Mouse (Mus musculus): ENCODE measurements around the gene Abhd13. TPM values are rescaled to one million over a fixed set of nuclear protein-coding genes. Genes with fewer than 3 reads are reported as not detected.

Gene Abhd13
- polyA plus RNA-seq, 1 experiment from 2014 or later = 17.6 TPM

DNA sequence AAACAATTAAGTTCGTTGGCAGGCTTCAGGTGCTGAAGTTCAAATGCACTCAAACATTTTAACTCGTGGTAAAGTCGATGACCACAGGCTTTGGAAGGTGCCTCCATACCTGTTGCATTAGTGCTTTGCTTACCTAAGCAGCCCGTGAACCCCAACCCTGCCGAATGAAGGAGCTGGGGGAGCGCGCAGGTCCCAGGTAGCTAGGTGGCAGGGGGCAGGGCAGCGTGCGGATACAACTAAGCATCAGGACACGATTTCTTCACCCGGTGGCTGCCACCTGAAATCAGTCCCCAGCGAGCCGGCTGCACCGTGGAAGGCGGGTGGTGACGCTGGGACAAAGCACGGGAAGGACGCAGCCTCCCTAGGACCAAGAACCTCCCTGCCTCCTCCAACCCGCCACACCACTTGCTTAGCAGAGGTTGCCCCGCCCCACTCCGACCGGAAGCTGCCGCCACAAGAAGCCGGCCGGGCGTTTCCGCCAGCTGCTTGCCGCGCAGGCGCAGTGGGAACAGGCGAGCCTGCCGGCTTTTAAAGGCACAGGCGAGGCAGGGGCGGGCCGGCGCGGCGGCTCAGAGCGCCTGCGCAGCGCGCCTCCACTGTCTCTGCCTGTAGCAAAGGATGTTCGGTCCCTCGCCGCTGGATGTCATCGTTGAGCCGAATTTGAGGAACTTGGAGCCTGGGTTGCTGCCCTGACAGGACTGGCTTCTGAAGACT is 1.5 kb upstream of the Abhd13 start:
- Histone ChIP-seq H3K36me3 (peaks cover 26% of the 10 kb centered on the region), H3K9me3 (replicated peaks) (no peaks in the 10 kb centered on the region), H3K4me2 (peak overlapping the region; percentile 72), H3K27ac (ENCODE audit: poor library complexity, severe bottlenecking) (no peak overlapping the region), H3K9ac (peak overlapping the region; percentile 74), H3K27me3 (replicated peaks) (no peaks in the 10 kb centered on the region), H3K4me3 (peak overlapping the region; percentile 80), H3K4me1 (replicated peaks) (peaks cover 31% of the 10 kb centered on the region)
- ATAC-seq (ENCODE audit: insufficient number of reproducible peaks, low FRiP score) = peak; percentile 95
- WGBS = under 1% methylated on average over 47 of the region's 47 CpGs

DNA sequence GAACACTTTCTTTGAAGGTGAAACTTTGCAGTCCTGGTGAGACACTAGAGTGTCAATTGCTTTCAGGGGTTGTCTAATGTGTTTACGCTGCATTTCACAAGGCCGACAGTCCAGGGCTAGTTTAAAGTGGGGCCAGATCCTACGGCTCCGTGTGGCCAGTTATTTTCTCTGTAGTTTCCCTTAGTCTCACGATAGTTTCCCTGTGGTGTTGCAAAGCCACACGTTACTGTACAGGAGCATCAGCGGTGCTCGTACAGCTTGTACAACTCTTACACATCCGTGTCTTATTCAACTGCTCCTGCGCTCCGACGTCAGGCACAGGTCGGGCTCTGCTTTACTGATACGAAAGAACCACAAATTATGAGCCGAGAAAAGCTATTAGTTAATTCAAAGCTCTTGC is 491 bp upstream of the Abhd13 start:
- no peak for ATAC-seq (ENCODE audit: insufficient number of reproducible peaks, low FRiP score)
- H3K4me3 ChIP-seq = peak overlapping the region; percentile 100
- H3K9ac ChIP-seq = peak overlapping the region; percentile 99
- peak overlapping the region; percentile 80 for H3K4me2 ChIP-seq
- no peaks in the 10 kb centered on the region for H3K9me3 ChIP-seq (replicated peaks)
- peaks cover 31% of the 10 kb centered on the region for H3K4me1 ChIP-seq (replicated peaks)
- H3K27ac ChIP-seq (ENCODE audit: poor library complexity, severe bottlenecking) = peak overlapping the region; percentile 6; the same call in 1 of the 2 replicates
- 43% methylated on average over 15 of the region's 15 CpGs for WGBS
- no peaks in the 10 kb centered on the region for H3K27me3 ChIP-seq (replicated peaks)
- H3K36me3 ChIP-seq = peaks cover 16% of the 10 kb centered on the region

GRCm38 (mm10) chr8:9978475-9979230 is 1.1 kb downstream of the Abhd13 start:
- H3K9me3 ChIP-seq (replicated peaks) = no peaks in the 10 kb centered on the region
- H3K27ac ChIP-seq (ENCODE audit: poor library complexity, severe bottlenecking) = no peak overlapping the region
- H3K27me3 ChIP-seq (replicated peaks) = no peaks in the 10 kb centered on the region
- H3K4me2 ChIP-seq = peak overlapping the region; percentile 80
- peak overlapping the region; percentile 99 for H3K9ac ChIP-seq
- H3K4me3 ChIP-seq = peak overlapping the region; percentile 100
- ATAC-seq (ENCODE audit: insufficient number of reproducible peaks, low FRiP score) = no peak
- H3K36me3 ChIP-seq = peaks cover 8% of the 10 kb centered on the region
- H3K4me1 ChIP-seq (replicated peaks) = peaks cover 31% of the 10 kb centered on the region
- 46% methylated on average over 18 of the region's 18 CpGs for WGBS

GRCm38 (mm10) chr8:9979746-9980145 is 2.2 kb downstream of the Abhd13 start:
- H3K27ac ChIP-seq (ENCODE audit: poor library complexity, severe bottlenecking) = no peak overlapping the region
- no peak for ATAC-seq (ENCODE audit: insufficient number of reproducible peaks, low FRiP score)
- H3K9ac ChIP-seq = no peak overlapping the region
- peaks cover 31% of the 10 kb centered on the region for H3K4me1 ChIP-seq (replicated peaks)
- H3K9me3 ChIP-seq (replicated peaks) = no peaks in the 10 kb centered on the region
- no peak overlapping the region for H3K4me2 ChIP-seq
- H3K36me3 ChIP-seq = peaks cover 12% of the 10 kb centered on the region
- H3K27me3 ChIP-seq (replicated peaks) = no peaks in the 10 kb centered on the region
- 52% methylated on average over 1 of the region's 1 CpGs for WGBS
- no peak overlapping the region for H3K4me3 ChIP-seq

GRCm38 (mm10) chr8:9980188-9980587 is 2.7 kb downstream of the Abhd13 start:
- no peak overlapping the region for H3K9ac ChIP-seq
- no peak overlapping the region for H3K4me2 ChIP-seq
- no peaks in the 10 kb centered on the region for H3K27me3 ChIP-seq (replicated peaks)
- no peaks in the 10 kb centered on the region for H3K9me3 ChIP-seq (replicated peaks)
- no peak for ATAC-seq (ENCODE audit: insufficient number of reproducible peaks, low FRiP score)
- H3K27ac ChIP-seq (ENCODE audit: poor library complexity, severe bottlenecking) = no peak overlapping the region
- H3K4me3 ChIP-seq = no peak overlapping the region
- peaks cover 12% of the 10 kb centered on the region for H3K36me3 ChIP-seq
- H3K4me1 ChIP-seq (replicated peaks) = peaks cover 29% of the 10 kb centered on the region

- Histone ChIP-seq H3K27ac (ENCODE audit: poor library complexity, severe bottlenecking) (no peak overlapping the region), H3K4me1 (replicated peaks) (peaks cover 4% of the 10 kb centered on the region), H3K4me3 (no peak overlapping the region), H3K27me3 (replicated peaks) (peaks cover 13% of the 10 kb centered on the region; the same call in 1 of the 2 replicates), H3K9ac (no peak overlapping the region), H3K9me3 (replicated peaks) (no peaks in the 10 kb centered on the region), H3K4me2 (no peak overlapping the region), H3K36me3 (no peaks in the 10 kb centered on the region)
- no peak for ATAC-seq (ENCODE audit: insufficient number of reproducible peaks, low FRiP score)
- WGBS = 70% methylated on average over 7 of the region's 7 CpGs
Measured at GRCm38 (mm10) chr8:10004115-10004514, 26.6 kb downstream of the Abhd13 start.

DNA sequence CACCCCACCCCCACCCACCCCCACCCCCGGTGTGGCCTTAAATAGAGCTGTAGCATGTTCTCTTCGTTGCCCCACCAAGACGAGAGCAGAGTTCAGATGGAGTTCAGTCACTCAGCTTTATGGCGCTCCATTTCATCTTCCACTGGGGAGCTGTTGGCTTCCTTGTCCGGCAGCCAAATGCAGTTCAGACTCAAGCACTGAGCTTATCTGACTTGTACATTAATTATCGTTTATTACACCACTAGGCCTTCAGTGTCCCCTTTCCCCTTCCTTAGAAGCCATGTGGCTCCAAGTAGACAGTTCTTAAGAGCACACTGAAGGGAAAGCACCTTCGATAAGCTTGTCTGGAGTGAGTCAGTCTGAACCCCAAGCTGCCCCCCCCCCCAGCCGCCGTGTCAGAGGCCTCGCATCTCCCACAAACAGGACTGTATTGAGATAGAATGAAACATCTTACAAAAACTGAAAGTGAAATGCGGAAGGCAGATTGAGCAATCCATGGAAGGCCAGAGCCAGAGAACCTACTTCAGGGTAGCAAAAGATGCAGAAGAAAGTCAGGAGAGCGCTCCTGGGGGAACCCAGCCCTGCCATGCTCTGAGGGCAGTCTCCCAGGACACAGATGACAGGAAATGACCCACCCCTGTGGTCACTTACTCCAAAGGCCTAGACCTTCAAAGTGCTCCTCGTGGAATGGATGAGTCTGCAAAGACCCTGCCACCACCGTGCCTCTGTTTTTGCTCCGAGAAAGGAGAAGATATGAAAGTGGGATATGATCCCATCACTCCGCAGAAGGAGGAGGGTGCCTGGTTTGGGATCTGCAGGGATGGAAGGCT is 28.9 kb downstream of the Abhd13 start, which contains the start of gene Tnfsf13b:
Gene Tnfsf13b (plus strand): TSS at position 312 of the 830 bp plus-strand sequence.
- Histone ChIP-seq H3K4me2 (peak within 1 kb of the TSS; percentile 77), H3K4me1 (replicated peaks) (peaks cover 4% of the 10 kb centered on the region), H3K36me3 (no peaks in the 10 kb centered on the region), H3K9ac (peak within 1 kb of the TSS; percentile 26; the same call in 1 of the 2 replicates), H3K27me3 (replicated peaks) (peaks cover 13% of the 10 kb centered on the region; the same call in 1 of the 2 replicates), H3K9me3 (replicated peaks) (no peaks in the 10 kb centered on the region), H3K27ac (ENCODE audit: poor library complexity, severe bottlenecking) (no peak within 1 kb of the TSS), H3K4me3 (peak within 1 kb of the TSS; percentile 45)
- ATAC-seq (ENCODE audit: insufficient number of reproducible peaks, low FRiP score) = no peak
- WGBS = 57% methylated on average over 16 of the region's 16 CpGs

DNA sequence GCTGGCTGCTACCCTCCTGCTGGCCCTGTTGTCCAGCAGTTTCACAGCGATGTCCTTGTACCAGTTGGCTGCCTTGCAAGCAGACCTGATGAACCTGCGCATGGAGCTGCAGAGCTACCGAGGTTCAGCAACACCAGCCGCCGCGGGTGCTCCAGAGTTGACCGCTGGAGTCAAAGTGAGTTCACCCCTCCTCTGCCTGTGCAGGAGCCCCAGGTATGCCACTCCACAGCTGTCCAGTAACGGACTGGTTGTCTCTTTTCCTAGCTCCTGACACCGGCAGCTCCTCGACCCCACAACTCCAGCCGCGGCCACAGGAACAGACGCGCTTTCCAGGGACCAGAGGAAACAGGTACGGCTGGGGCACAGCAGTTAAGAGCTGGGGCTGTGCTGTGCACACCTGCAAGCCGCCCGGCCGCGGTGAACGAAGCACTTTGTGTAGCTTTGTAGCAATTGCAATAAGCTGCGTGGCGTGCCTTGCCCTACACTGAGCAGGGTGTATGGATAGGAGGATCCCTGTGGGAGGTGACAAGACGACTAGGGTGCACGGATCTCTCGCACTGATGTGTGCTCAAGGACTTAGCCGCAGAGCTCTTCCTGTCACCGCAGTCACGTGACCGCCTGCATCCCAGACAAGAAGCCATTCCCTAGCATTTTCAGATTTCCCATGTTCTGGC is 29.6 kb downstream of the Abhd13 start:
- peaks cover 4% of the 10 kb centered on the region for H3K4me1 ChIP-seq (replicated peaks)
- H3K9me3 ChIP-seq (replicated peaks) = no peaks in the 10 kb centered on the region
- H3K36me3 ChIP-seq = no peaks in the 10 kb centered on the region
- H3K27ac ChIP-seq (ENCODE audit: poor library complexity, severe bottlenecking) = no peak overlapping the region
- ATAC-seq (ENCODE audit: insufficient number of reproducible peaks, low FRiP score) = no peak
- peaks cover 13% of the 10 kb centered on the region; the same call in 1 of the 2 replicates for H3K27me3 ChIP-seq (replicated peaks)
- H3K9ac ChIP-seq = peak overlapping the region; percentile 26; the same call in 1 of the 2 replicates
- H3K4me2 ChIP-seq = peak overlapping the region; percentile 77
- peak overlapping the region; percentile 45 for H3K4me3 ChIP-seq
- 4% methylated on average over 29 of the region's 29 CpGs for WGBS

GRCm38 (mm10) chr8:10007660-10008028 is 30.1 kb downstream of the Abhd13 start:
- no peaks in the 10 kb centered on the region for H3K9me3 ChIP-seq (replicated peaks)
- H3K9ac ChIP-seq = 0 out of 2 replicates have a peak overlapping the region, but pooled peaks have one; percentile 26
- H3K27ac ChIP-seq (ENCODE audit: poor library complexity, severe bottlenecking) = no peak overlapping the region
- peak overlapping the region; percentile 45 for H3K4me3 ChIP-seq
- peaks cover 13% of the 10 kb centered on the region; the same call in 1 of the 2 replicates for H3K27me3 ChIP-seq (replicated peaks)
- no peak for ATAC-seq (ENCODE audit: insufficient number of reproducible peaks, low FRiP score)
- WGBS = 35% methylated on average over 6 of the region's 6 CpGs
- H3K36me3 ChIP-seq = no peaks in the 10 kb centered on the region
- peak overlapping the region; percentile 77 for H3K4me2 ChIP-seq
- H3K4me1 ChIP-seq (replicated peaks) = peaks cover 4% of the 10 kb centered on the region

GRCm38 (mm10) chr8:10016252-10016651 is 38.7 kb downstream of the Abhd13 start:
- no peaks in the 10 kb centered on the region for H3K27me3 ChIP-seq (replicated peaks)
- no peak overlapping the region for H3K9ac ChIP-seq
- H3K4me2 ChIP-seq = no peak overlapping the region
- H3K27ac ChIP-seq (ENCODE audit: poor library complexity, severe bottlenecking) = no peak overlapping the region
- no peaks in the 10 kb centered on the region for H3K36me3 ChIP-seq
- no peaks in the 10 kb centered on the region; the same call in 1 of the 2 replicates for H3K9me3 ChIP-seq (replicated peaks)
- no peaks in the 10 kb centered on the region for H3K4me1 ChIP-seq (replicated peaks)
- H3K4me3 ChIP-seq = no peak overlapping the region
- no peak for ATAC-seq (ENCODE audit: insufficient number of reproducible peaks, low FRiP score)
- WGBS = 65% methylated on average over 1 of the region's 1 CpGs
